Mouse (Mus musculus): ENCODE results near the gene Cyp8b1. TPM values are rescaled to one million over a fixed set of nuclear protein-coding genes. Genes with fewer than 3 reads are reported as not detected.

Gene Cyp8b1
- 4.4 and 9.5 TPM in 2 replicates for polyA plus RNA-seq (2015; fragmentation: Nextera tagmentation; extraction: Ambion mirVana)

- no peaks in the 10 kb centered on the region for H3K9me3 ChIP-seq (replicated peaks)
- H3K4me1 ChIP-seq (replicated peaks) = peaks cover 13% of the 10 kb centered on the region
- H3K9ac ChIP-seq = no peak within 1 kb of the TSS
- no peaks in the 10 kb centered on the region for H3K27me3 ChIP-seq
- 58% methylated on average over 8 of the region's 8 CpGs for WGBS (ENCODE audit: insufficient replicate concordance)
- no peak within 1 kb of the TSS; the same call in 1 of the 2 replicates for H3K27ac ChIP-seq (replicated peaks)
- H3K4me2 ChIP-seq = no peak within 1 kb of the TSS
- H3K36me3 ChIP-seq (replicated peaks) = no peaks in the 10 kb centered on the region
- peak; percentile 53; the same call in 1 of the 2 replicates for ATAC-seq (ENCODE audit: insufficient read depth)
- H3K4me3 ChIP-seq (replicated peaks) = no peak within 1 kb of the TSS
These were observed at the start of gene Cyp8b1 for GRCm38 (mm10) chr9:121916102-121916501. TSS of gene Cyp8b1 (minus strand) at chr9:121916305.

- H3K9me3 ChIP-seq (replicated peaks) = no peaks in the 10 kb centered on the region
- no peak overlapping the region for H3K4me2 ChIP-seq
- no peaks in the 10 kb centered on the region for H3K36me3 ChIP-seq (replicated peaks)
- no peak overlapping the region for H3K27ac ChIP-seq (replicated peaks)
- no peaks in the 10 kb centered on the region for H3K4me1 ChIP-seq (replicated peaks)
- no peak overlapping the region for H3K9ac ChIP-seq
- H3K27me3 ChIP-seq = no peaks in the 10 kb centered on the region
- H3K4me3 ChIP-seq (replicated peaks) = no peak overlapping the region
- 67% methylated on average over 7 of the region's 7 CpGs for WGBS (ENCODE audit: insufficient replicate concordance)
- ATAC-seq (ENCODE audit: insufficient read depth) = no peak
These were observed 48.8 kb upstream of the Cyp8b1 start for GRCm38 (mm10) chr9:121964941-121965340.

GRCm38 (mm10) chr9:121959966-121960635 lies 44.0 kb upstream of the Cyp8b1 start:
- Histone ChIP-seq H3K36me3 (replicated peaks) (no peaks in the 10 kb centered on the region), H3K27me3 (no peaks in the 10 kb centered on the region), H3K4me1 (replicated peaks) (no peaks in the 10 kb centered on the region), H3K4me3 (replicated peaks) (no peak overlapping the region), H3K9me3 (replicated peaks) (no peaks in the 10 kb centered on the region), H3K27ac (replicated peaks) (no peak overlapping the region), H3K9ac (no peak overlapping the region), H3K4me2 (no peak overlapping the region)
- 54% methylated on average over 7 of the region's 7 CpGs for WGBS (ENCODE audit: insufficient replicate concordance)
- ATAC-seq (ENCODE audit: insufficient read depth) = no peak

GRCm38 (mm10) chr9:121952596-121952995 lies 36.5 kb upstream of the Cyp8b1 start:
- no peaks in the 10 kb centered on the region for H3K9me3 ChIP-seq (replicated peaks)
- 64% methylated on average over 6 of the region's 6 CpGs for WGBS (ENCODE audit: insufficient replicate concordance)
- H3K4me2 ChIP-seq = no peak overlapping the region
- no peaks in the 10 kb centered on the region for H3K36me3 ChIP-seq (replicated peaks)
- no peak for ATAC-seq (ENCODE audit: insufficient read depth)
- H3K27ac ChIP-seq (replicated peaks) = no peak overlapping the region
- no peaks in the 10 kb centered on the region; the same call in 1 of the 2 replicates for H3K4me1 ChIP-seq (replicated peaks)
- no peaks in the 10 kb centered on the region for H3K27me3 ChIP-seq
- no peak overlapping the region for H3K4me3 ChIP-seq (replicated peaks)
- no peak overlapping the region for H3K9ac ChIP-seq

- Histone ChIP-seq H3K4me3 (replicated peaks) (no peak overlapping the region), H3K27me3 (no peaks in the 10 kb centered on the region), H3K9ac (no peak overlapping the region), H3K4me1 (replicated peaks) (no peaks in the 10 kb centered on the region; the same call in 1 of the 2 replicates), H3K36me3 (replicated peaks) (no peaks in the 10 kb centered on the region), H3K4me2 (peak overlapping the region; percentile 42), H3K9me3 (replicated peaks) (no peaks in the 10 kb centered on the region), H3K27ac (replicated peaks) (no peak overlapping the region)
- no peak for ATAC-seq (ENCODE audit: insufficient read depth)
- WGBS (ENCODE audit: insufficient replicate concordance) = 45% methylated on average over 4 of the region's 4 CpGs
These were observed 35.0 kb upstream of the Cyp8b1 start for GRCm38 (mm10) chr9:121951114-121951423.

GRCm38 (mm10) chr9:121950418-121951113 lies 34.5 kb upstream of the Cyp8b1 start, which contains the start of gene Fam198a:
TSS of gene Fam198a (plus strand) at chr9:121950988.
- 21% methylated on average over 14 of the region's 14 CpGs for WGBS (ENCODE audit: insufficient replicate concordance)
- Histone ChIP-seq H3K9ac (no peak within 1 kb of the TSS), H3K4me1 (replicated peaks) (no peaks in the 10 kb centered on the region; the same call in 1 of the 2 replicates), H3K27ac (replicated peaks) (no peak within 1 kb of the TSS), H3K4me3 (replicated peaks) (no peak within 1 kb of the TSS), H3K4me2 (peak within 1 kb of the TSS; percentile 42), H3K9me3 (replicated peaks) (no peaks in the 10 kb centered on the region), H3K27me3 (no peaks in the 10 kb centered on the region), H3K36me3 (replicated peaks) (no peaks in the 10 kb centered on the region)
- ATAC-seq (ENCODE audit: insufficient read depth) = peak; percentile 63

GRCm38 (mm10) chr9:121948431-121948830 lies 32.3 kb upstream of the Cyp8b1 start:
- WGBS (ENCODE audit: insufficient replicate concordance) = 49% methylated on average over 4 of the region's 4 CpGs
- Histone ChIP-seq H3K4me1 (replicated peaks) (no peaks in the 10 kb centered on the region; the same call in 1 of the 2 replicates), H3K27me3 (no peaks in the 10 kb centered on the region), H3K9ac (no peak overlapping the region), H3K4me2 (no peak overlapping the region), H3K36me3 (replicated peaks) (no peaks in the 10 kb centered on the region), H3K4me3 (replicated peaks) (no peak overlapping the region), H3K27ac (replicated peaks) (no peak overlapping the region), H3K9me3 (replicated peaks) (no peaks in the 10 kb centered on the region)
- no peak for ATAC-seq (ENCODE audit: insufficient read depth)

GRCm38 (mm10) chr9:121947784-121948183 lies 31.7 kb upstream of the Cyp8b1 start:
- Histone ChIP-seq H3K36me3 (replicated peaks) (no peaks in the 10 kb centered on the region), H3K27me3 (no peaks in the 10 kb centered on the region), H3K4me1 (replicated peaks) (no peaks in the 10 kb centered on the region; the same call in 1 of the 2 replicates), H3K9me3 (replicated peaks) (no peaks in the 10 kb centered on the region), H3K4me3 (replicated peaks) (no peak overlapping the region), H3K27ac (replicated peaks) (no peak overlapping the region), H3K9ac (no peak overlapping the region), H3K4me2 (no peak overlapping the region)
- 7% methylated on average over 4 of the region's 4 CpGs for WGBS (ENCODE audit: insufficient replicate concordance)
- ATAC-seq (ENCODE audit: insufficient read depth) = no peak

- Histone ChIP-seq H3K9ac (no peak overlapping the region), H3K36me3 (replicated peaks) (no peaks in the 10 kb centered on the region), H3K9me3 (replicated peaks) (no peaks in the 10 kb centered on the region), H3K4me1 (replicated peaks) (no peaks in the 10 kb centered on the region), H3K27me3 (no peaks in the 10 kb centered on the region), H3K4me3 (replicated peaks) (no peak overlapping the region), H3K4me2 (no peak overlapping the region), H3K27ac (replicated peaks) (no peak overlapping the region)
- 52% methylated on average over 3 of the region's 3 CpGs for WGBS (ENCODE audit: insufficient replicate concordance)
- no peak for ATAC-seq (ENCODE audit: insufficient read depth)
These were observed 27.5 kb upstream of the Cyp8b1 start for GRCm38 (mm10) chr9:121943628-121944027.

- H3K9me3 ChIP-seq (replicated peaks) = no peaks in the 10 kb centered on the region
- 56% methylated on average over 3 of the region's 3 CpGs for WGBS (ENCODE audit: insufficient replicate concordance)
- no peak overlapping the region for H3K4me3 ChIP-seq (replicated peaks)
- no peak for ATAC-seq (ENCODE audit: insufficient read depth)
- H3K36me3 ChIP-seq (replicated peaks) = no peaks in the 10 kb centered on the region
- no peaks in the 10 kb centered on the region for H3K27me3 ChIP-seq
- no peak overlapping the region for H3K9ac ChIP-seq
- H3K27ac ChIP-seq (replicated peaks) = no peak overlapping the region
- H3K4me2 ChIP-seq = no peak overlapping the region
- H3K4me1 ChIP-seq (replicated peaks) = peaks cover 3% of the 10 kb centered on the region; the same call in 1 of the 2 replicates
These were observed 26.9 kb upstream of the Cyp8b1 start for GRCm38 (mm10) chr9:121943005-121943404.

- H3K4me3 ChIP-seq (replicated peaks) = peak overlapping the region; percentile 50
- no peak overlapping the region for H3K27ac ChIP-seq (replicated peaks)
- no peaks in the 10 kb centered on the region for H3K27me3 ChIP-seq
- 45% methylated on average over 21 of the region's 21 CpGs for WGBS (ENCODE audit: insufficient replicate concordance)
- H3K9me3 ChIP-seq (replicated peaks) = no peaks in the 10 kb centered on the region
- H3K9ac ChIP-seq = peak overlapping the region; percentile 35; the same call in 1 of the 2 replicates
- peaks cover 3% of the 10 kb centered on the region; the same call in 1 of the 2 replicates for H3K4me1 ChIP-seq (replicated peaks)
- peak overlapping the region; percentile 57 for H3K4me2 ChIP-seq
- ATAC-seq (ENCODE audit: insufficient read depth) = peak; percentile 52
- no peaks in the 10 kb centered on the region for H3K36me3 ChIP-seq (replicated peaks)
These were observed 21.8 kb upstream of the Cyp8b1 start for GRCm38 (mm10) chr9:121937944-121938355.
